Mouse (Mus musculus) thymus, adult 2 months (tissue): ENCODE measurements around the gene Il24. TPM values are rescaled to one million over a fixed set of nuclear protein-coding genes. Genes with fewer than 3 reads are reported as not detected.

Source experiments
- DNase-seq: peaks from one replicate; pipeline ENCODE4 v3.0.0; 2021
- H3K27ac ChIP-seq: fragments of 200-500 bp; 2 replicates; pipeline ENCODE4 v1.5.1; 2012; ENCODE audit warnings: low read length, control low read depth; ENCODE audit not compliant: control insufficient read depth, insufficient read depth
- H3K27me3 ChIP-seq: fragments of 200-500 bp; 2 replicates; pipeline ENCODE4 v1.6.1; 2012; ENCODE audit warnings: mild to moderate bottlenecking, low read length, moderate library complexity, mixed read lengths; ENCODE audit not compliant: control insufficient read depth, insufficient read depth
- H3K36me3 ChIP-seq: fragments of 200-500 bp; 2 replicates; pipeline ENCODE4 v1.6.1; 2012; ENCODE audit warnings: mild to moderate bottlenecking, low read length, moderate library complexity; ENCODE audit not compliant: control insufficient read depth, insufficient read depth
- H3K4me1 ChIP-seq: fragments of 200-500 bp; replicated peaks from 2 replicates; pipeline ENCODE4 v1.6.1; 2012; ENCODE audit warnings: low read length; ENCODE audit not compliant: control insufficient read depth, insufficient read depth
- H3K4me3 ChIP-seq: fragments of 200-500 bp; 2 replicates; pipeline ENCODE4 v1.5.1; 2012; ENCODE audit warnings: mild to moderate bottlenecking, low read length, control low read depth, moderate library complexity; ENCODE audit not compliant: control insufficient read depth, insufficient read depth
- CTCF ChIP-seq: fragments of 200-500 bp; IDR thresholded peaks from 2 replicates; pipeline ENCODE4 v1.5.1; 2012; ENCODE audit warnings: mild to moderate bottlenecking, control low read depth, low read length, moderate library complexity, borderline replicate concordance; ENCODE audit not compliant: control insufficient read depth, poor library complexity, insufficient read depth; ENCODE audit errors: extremely low read depth
- POLR2A ChIP-seq: fragments of 200-500 bp; IDR thresholded peaks from 2 replicates; pipeline ENCODE4 v1.6.1; 2012; ENCODE audit warnings: mild to moderate bottlenecking, low read length, control low read depth, moderate library complexity; ENCODE audit not compliant: control insufficient read depth, poor library complexity, insufficient read depth; ENCODE audit errors: extremely low read depth
- WGBS: fragments of 180-500 bp; shearing (Covaris S2); methylation state at CpG from one replicate; pipeline ENCODE4 v1.1.7; 2018; 5-methylcytosine and 5-hydroxymethylcytosine counted together
- polyA plus RNA-seq: library from polyadenylated mRNA; depleted of rRNA; stranded (reverse); fragments of >200 nt; gene quantifications from 2 replicates; pipeline ENCODE4 v1.2.3, GENCODE M21; 2012

Gene Il24
- polyA plus RNA-seq, 1 experiment = 0.28 TPM

GRCm38 (mm10) chr1:130864238-130864637 is 23.0 kb downstream of the Il24 start:
- no peak overlapping the region for H3K27ac ChIP-seq
- 16% methylated on average over 4 of the region's 4 CpGs for WGBS
- H3K36me3 ChIP-seq = no peaks in the 10 kb centered on the region
- DNase-seq = peak; percentile 53
- TF ChIP-seq POLR2A = no peak
- no peak for TF ChIP-seq CTCF
- H3K4me3 ChIP-seq = no peak overlapping the region
- peaks cover 16% of the 10 kb centered on the region for H3K4me1 ChIP-seq
- H3K27me3 ChIP-seq = no peaks in the 10 kb centered on the region

GRCm38 (mm10) chr1:130857456-130857855 is 29.8 kb downstream of the Il24 start:
- WGBS = 96% methylated on average over 4 of the region's 4 CpGs
- TF ChIP-seq POLR2A (no peak), CTCF (no peak)
- Histone ChIP-seq H3K27ac (no peak overlapping the region), H3K4me3 (no peak overlapping the region), H3K36me3 (no peaks in the 10 kb centered on the region), H3K4me1 (no peaks in the 10 kb centered on the region), H3K27me3 (no peaks in the 10 kb centered on the region; the same call in 1 of the 2 replicates)
- DNase-seq = no peak

- no peak overlapping the region for H3K27ac ChIP-seq
- DNase-seq = no peak
- TF ChIP-seq CTCF (no peak), POLR2A (no peak)
- no peaks in the 10 kb centered on the region; the same call in 1 of the 2 replicates for H3K27me3 ChIP-seq
- H3K4me1 ChIP-seq = no peaks in the 10 kb centered on the region
- H3K36me3 ChIP-seq = no peaks in the 10 kb centered on the region
- H3K4me3 ChIP-seq = no peak overlapping the region
- WGBS = 98% methylated on average over 2 of the region's 2 CpGs
Measured at GRCm38 (mm10) chr1:130855723-130856122, 31.5 kb downstream of the Il24 start.

GRCm38 (mm10) chr1:130854819-130855218 is 32.4 kb downstream of the Il24 start:
- H3K27ac ChIP-seq = no peak overlapping the region
- TF ChIP-seq POLR2A (no peak), CTCF (no peak)
- 91% methylated on average over 9 of the region's 9 CpGs for WGBS

DNA sequence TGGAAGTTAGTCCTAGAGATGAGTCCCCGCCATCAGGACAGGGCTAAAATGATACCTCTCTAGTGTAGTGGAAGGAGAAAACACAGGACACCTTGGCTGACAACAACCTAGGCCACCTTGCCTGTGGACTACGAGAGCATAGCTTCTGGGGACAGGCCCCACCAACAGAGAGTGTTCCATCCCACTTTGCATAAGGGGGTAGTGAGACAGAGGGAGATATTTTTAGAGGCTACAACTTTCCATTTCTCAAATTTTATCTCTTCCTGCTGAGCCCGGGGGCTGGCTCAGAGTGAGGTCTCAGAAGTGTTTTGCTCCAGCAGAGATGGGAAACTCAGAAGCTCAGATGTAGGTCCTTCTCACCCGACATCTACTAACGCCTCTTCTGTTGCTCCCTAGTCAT is 36.8 kb downstream of the Il24 start:
- H3K27ac ChIP-seq = peak overlapping the region; percentile 29; the same call in 1 of the 2 replicates
- no peaks in the 10 kb centered on the region for H3K4me1 ChIP-seq
- no peaks in the 10 kb centered on the region; the same call in 1 of the 2 replicates for H3K27me3 ChIP-seq
- no peaks in the 10 kb centered on the region for H3K36me3 ChIP-seq
- 67% methylated on average over 5 of the region's 5 CpGs for WGBS
- TF ChIP-seq POLR2A = no peak
- no peak for TF ChIP-seq CTCF
- no peak overlapping the region for H3K4me3 ChIP-seq
- DNase-seq = no peak

More at GRCm38 (mm10) chr1:130854819-130855218, 32.4 kb downstream of the Il24 start:
- no peaks in the 10 kb centered on the region for H3K4me1 ChIP-seq
- H3K36me3 ChIP-seq = no peaks in the 10 kb centered on the region
- H3K4me3 ChIP-seq = no peak overlapping the region
- no peak for DNase-seq
- H3K27me3 ChIP-seq = no peaks in the 10 kb centered on the region; the same call in 1 of the 2 replicates

DNA sequence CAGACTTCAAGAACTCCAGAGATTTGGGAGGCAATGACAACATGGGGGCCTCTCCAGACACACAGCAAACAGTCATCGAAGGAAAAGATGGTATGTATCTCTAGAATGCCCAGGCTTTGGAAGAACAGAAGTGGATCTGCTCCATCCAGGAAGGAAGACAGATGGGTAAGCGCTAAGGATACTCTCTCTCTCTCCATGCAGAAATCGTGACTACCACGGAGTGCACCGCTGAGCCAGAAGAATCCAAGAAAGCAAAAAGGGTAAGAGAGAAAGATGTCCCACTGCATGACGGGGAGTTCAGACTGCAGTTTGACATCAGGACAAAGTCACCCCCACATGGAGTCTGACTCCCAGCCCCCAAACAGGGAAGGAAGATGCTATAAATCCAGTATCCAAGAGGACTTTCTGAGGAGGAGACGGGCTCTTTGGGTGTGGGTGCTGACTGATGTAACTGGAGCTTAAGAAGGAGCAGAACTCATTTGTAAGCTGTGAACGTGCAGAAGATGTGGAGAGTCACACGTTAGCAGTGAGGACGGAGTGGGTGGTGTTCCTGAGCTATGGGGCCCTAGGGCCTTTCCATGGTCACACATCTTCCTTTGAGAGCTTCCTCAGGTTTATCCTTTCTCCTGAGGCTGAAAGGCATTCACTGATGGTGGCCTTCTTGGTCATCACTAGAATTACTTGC is 37.6 kb downstream of the Il24 start:
- 96% methylated on average over 10 of the region's 10 CpGs for WGBS
- Histone ChIP-seq H3K4me1 (no peaks in the 10 kb centered on the region), H3K27me3 (no peaks in the 10 kb centered on the region; the same call in 1 of the 2 replicates), H3K36me3 (no peaks in the 10 kb centered on the region), H3K27ac (no peak overlapping the region), H3K4me3 (no peak overlapping the region)
- TF ChIP-seq CTCF = no peak
- no peak for TF ChIP-seq POLR2A
- no peak for DNase-seq
